Mouse (Mus musculus) liver, embryonic 14.5 days (tissue): ENCODE measurements at regions not wholly inside any gene's neighbourhood (a gene's known extent, or its start where the extent isn't known, plus 50 kb on each side); places are given as distances from the start of the nearest gene placed in this dataset.

Experiments
- CTCF ChIP-seq: IDR thresholded peaks from 2 replicates; pipeline ENCODE4 v1.5.1; 2016; ENCODE audit warnings: antibody characterized with exemption, low read depth, control low read depth
- EP300 ChIP-seq: IDR thresholded peaks from 2 replicates; pipeline ENCODE4 v1.6.1; 2016; ENCODE audit warnings: antibody characterized with exemption, low read depth

- TF ChIP-seq EP300 (no peak), CTCF (no peak)
Measured at GRCm38 (mm10) chr2:45504468-45504867, 387.3 kb upstream of the Zeb2 start.
